Mouse (Mus musculus) embryo, embryonic 10 days (tissue): Measurements from ENCODE around the gene C1ql4.
"Not testable (repeated sequence)": the region's sequence is repeated elsewhere in the genome, so short reads cannot be mapped to it uniquely, and the experiment has no call there.

Experiments
- DNase-seq: peaks from one replicate; pipeline ENCODE4 v3.0.0-alpha.2; 2015; ENCODE audit warnings: low spot score

Gene C1ql4

DNA sequence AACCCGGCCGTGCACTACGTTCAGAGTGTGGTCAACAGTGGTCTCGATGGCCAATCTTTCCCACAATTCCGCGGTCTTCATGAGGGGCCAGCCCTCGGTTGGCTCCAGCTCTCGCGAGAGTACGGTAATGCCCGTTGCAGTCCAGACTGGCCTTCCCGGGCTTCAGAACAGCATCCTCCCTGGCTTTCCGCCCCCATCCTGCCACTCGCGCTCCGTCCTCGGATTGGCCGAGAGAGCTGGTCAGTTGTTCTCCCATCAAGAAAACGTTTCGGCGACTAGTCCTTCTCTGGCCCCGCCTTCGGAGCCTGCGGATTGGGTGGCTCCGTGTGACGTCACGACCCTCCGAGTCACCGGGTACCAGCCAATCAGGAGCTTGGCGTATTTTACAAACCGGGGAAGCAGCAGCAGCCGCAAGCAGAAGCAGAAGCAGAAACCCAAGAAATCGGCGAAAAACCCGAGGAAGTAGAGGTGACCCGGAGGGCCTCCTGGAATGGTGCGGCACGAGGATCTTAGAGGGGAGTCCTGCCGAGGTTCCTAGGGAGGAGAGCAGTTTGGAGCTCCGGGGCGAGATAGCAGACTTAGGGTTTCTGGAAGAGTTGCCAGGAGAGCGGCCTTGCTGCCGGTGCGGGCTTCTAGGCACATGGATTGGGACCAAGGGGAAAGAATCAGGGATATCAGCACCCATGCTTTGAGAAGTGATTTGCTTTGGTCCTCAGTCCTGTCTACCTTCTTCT is 12.8 kb downstream of the C1ql4 start:
- peak; percentile 99 for DNase-seq

DNA sequence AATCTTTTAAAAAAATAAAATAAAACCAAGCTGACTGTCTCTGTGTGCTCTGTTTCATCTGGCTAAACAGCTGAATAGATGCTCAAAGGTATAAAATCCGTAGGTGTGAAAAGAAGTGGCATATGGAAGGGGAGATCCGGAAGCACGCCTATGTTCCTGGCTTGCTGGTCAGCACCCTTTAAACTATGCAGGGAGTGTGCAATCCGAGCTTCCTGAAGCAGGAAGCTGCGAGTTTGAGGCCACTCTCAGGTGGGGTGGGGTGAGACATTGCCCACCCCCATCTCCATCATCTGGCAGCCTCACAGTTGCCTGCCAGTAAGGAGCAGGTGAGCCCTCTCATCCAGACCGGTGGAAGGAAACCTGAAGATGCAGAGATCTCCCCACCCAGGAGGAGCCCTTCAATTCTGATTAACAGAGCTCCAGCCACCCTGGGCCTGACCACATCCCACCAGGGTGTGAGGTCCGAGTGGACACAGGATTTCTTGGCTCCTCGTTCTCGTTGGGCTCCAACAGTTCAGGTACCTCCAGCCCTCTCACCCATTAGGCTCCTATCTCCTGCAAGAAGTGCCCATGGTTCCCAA is 13.5 kb downstream of the C1ql4 start, which contains the start of gene Troap:
TSS of gene Troap (plus strand) at position 557 of the 581 bp plus-strand sequence.
- DNase-seq: no peak

DNA sequence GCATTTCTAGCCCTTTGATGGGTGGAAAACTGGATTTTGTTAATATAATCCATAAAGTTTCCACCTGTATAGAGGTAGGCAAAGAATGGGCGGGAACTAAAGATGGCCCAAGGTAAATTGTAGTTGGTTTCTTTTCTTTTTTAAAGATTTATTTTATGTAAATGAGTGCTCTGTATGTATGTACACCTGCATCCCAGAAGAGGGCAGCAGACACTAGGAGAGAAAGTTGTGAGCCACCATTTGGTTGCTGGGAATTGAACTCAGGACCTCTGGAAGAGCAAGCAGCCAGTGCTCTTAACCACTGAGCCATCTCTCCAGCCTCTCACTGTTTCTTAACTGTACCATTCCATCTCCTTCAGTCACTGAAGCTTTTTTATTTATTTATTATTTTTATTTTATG is 15.6 kb downstream of the C1ql4 start:
- no peak for DNase-seq

GRCm38 (mm10) chr15:99065557-99066165 is 22.0 kb downstream of the C1ql4 start:
- no peak for DNase-seq

- DNase-seq: peak; percentile 67
Measured at GRCm38 (mm10) chr15:99056332-99056731, 31.3 kb downstream of the C1ql4 start.

DNA sequence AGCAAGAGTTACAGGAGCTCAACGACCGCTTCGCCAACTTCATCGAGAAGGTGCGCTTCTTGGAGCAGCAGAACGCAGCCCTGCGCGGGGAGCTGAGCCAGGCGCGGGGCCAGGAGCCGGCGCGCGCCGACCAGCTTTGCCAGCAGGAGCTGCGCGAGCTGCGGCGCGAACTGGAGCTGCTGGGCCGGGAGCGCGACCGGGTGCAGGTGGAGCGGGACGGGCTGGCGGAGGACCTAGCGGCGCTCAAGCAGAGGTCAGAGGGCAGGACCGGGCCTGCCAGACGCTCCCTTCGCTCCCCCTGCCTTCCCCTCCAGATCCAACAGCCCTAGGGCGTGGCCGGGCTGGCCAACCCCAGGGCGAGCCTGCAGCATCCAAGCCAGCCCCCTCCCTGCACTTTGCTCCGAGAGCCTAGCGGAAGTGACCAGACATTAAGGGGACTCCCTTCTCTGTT is 32.1 kb downstream of the C1ql4 start:
- DNase-seq: peak; percentile 62

GRCm38 (mm10) chr15:99055040-99055439 is 32.6 kb downstream of the C1ql4 start, which contains the start of gene Prph:
Gene Prph, plus strand, starts transcription at chr15:99055174.
- DNase-seq: no peak

DNA sequence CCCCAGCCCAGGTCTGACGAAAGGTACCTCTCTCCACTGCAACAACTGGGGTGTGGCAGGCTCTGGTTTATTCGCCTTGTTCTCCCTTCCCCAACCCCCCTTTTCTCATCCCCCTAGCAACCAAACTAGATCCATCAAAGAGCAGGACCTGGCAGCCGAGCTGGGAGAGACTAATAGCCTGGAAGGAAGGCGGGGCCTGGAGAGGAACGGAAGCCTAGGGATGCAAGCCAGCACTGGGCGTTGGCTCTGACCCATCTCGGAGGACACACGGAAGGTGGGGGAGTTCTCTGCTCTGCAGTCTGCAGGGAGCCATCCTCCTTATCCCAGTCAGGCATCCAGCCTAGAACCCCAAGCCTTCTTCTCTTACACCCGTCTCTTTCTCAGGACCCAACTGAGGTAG is 34.2 kb downstream of the C1ql4 start:
- DNase-seq: peak; percentile 59

DNA sequence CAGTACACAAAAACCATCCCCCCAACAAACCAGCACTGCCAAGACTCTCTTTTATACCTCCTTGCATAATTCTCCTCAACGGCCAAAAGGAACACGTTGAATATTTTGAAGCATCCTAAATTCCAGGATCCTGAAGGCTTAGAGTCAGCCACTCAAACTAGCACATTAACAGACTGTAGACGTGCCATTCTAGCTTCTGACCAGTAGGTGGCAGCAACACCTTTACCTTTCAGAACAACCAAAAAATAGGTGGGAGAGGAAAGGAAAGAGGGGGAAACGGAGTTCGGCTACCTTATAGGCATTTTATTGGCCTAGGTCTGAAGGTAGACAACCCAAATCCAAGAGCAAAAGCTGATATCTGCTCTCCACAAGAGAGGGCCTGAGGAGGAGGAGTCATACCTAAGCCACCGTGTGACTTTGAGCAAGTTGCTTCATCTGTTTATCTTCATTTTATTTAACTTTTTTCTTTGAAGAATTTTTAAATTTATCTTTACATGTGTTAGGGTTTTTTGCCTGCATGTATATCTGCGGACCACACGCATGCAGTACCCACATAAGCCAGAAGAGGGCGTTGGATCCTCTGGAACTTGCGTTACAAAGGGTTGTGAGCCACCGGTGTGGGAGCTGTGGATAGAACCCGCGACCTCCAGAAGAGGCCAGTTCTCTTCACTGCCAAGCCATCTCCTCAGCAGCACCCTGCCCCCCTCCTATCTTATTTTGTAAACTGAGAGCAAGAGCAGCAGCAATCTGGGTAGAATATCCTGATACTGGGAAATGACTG is 38.0 kb downstream of the C1ql4 start:
- peak; percentile 90 for DNase-seq

DNA sequence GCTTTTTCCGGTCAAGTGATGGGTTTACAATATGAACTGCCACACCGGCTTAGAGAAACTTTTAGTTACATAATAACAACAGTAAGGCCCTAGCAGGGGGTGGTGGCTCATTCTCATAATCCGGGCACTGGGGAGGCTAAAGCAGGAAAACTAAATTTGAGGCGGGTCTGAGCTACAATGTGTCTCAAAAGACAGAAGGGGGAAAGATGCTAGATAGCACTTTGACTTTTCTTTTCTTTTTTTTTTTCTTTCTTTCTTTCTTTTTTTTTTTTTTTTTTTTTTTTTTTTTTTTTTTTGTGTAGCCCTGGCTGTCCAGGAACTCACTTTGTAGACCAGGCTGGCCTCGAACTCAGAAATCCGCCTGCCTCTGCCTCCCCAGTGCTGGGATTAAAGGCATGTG is 41.9 kb downstream of the C1ql4 start:
- DNase-seq: not testable (repeated sequence)

GRCm38 (mm10) chr15:99044854-99045253 is 42.8 kb downstream of the C1ql4 start:
- DNase-seq: no peak

GRCm38 (mm10) chr15:99042334-99042733 is 45.3 kb downstream of the C1ql4 start:
- no peak for DNase-seq

GRCm38 (mm10) chr15:99040920-99041856 is 46.4 kb downstream of the C1ql4 start:
- DNase-seq: no peak

GRCm38 (mm10) chr15:99039996-99040919 is 47.4 kb downstream of the C1ql4 start:
- no peak for DNase-seq

DNA sequence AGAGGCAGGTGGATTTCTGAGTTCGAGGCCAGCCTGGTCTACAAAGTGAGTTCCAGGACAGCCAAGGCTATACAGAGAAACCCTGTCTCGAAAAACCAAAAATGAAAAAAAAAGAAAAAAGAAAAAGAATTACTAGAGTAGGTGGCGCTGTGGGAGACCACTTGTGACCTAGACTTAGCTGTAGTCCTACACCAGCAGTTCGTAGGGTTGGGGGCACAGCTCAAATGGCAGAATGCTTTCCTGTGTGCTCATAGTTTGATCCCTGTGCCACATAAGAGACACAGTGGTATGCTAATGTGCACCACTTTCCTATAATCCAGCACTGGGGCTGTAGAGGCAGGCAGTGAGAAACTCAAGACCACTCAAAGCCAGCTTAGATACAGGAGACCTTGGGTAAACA is 48.3 kb downstream of the C1ql4 start:
- no peak for DNase-seq

DNA sequence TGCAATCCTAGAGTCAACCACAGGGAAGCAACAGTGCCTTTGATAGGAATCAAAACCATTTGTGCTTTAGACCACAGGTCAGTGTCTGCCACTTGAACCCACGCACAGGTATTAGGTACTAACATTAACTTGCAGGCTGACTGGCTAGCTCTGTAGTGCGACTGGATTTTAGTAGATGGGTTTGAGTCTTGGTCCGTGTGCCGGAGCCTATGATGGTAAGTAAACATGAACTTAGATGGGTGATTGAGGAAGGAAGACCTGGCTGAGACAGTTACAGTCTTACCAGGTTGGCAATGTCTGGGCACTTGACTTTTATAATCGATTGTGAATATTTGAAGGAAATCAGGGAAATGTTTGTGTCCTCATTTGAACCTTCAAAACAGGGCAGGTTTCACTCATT is 48.8 kb downstream of the C1ql4 start:
- no peak for DNase-seq

DNA sequence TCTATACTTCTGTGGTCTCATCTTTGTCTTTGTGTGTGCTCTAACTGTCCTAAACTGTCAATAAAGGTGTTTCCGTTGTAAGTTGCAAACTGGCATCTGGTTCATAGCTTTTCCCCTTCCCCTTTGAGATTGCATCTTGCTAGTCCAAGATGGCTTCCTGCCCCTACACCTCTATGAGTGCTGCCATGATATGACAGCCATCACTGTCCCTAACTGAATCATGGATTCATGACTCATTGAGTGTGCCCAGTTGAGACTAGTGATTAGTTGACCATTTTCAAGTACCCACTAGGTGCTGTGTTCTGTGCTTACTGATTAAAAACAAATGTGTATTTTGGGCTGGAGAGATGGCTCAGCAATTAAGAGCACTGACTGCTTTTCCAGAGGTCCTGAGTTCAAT is 49.6 kb downstream of the C1ql4 start:
- DNase-seq: no peak

- no peak for DNase-seq
Measured at GRCm38 (mm10) chr15:99036249-99036905, 51.2 kb downstream of the C1ql4 start.

GRCm38 (mm10) chr15:99035431-99035830 is 52.2 kb downstream of the C1ql4 start:
- DNase-seq: no peak
